Mouse (Mus musculus): ENCODE measurements around the gene Idh3a. TPM values are rescaled to one million over a fixed set of nuclear protein-coding genes. Genes with fewer than 3 reads are reported as not detected.

Gene Idh3a
- total and polyA plus RNA-seq, 2 experiments from 2014 or later = 407 to 840 TPM

DNA sequence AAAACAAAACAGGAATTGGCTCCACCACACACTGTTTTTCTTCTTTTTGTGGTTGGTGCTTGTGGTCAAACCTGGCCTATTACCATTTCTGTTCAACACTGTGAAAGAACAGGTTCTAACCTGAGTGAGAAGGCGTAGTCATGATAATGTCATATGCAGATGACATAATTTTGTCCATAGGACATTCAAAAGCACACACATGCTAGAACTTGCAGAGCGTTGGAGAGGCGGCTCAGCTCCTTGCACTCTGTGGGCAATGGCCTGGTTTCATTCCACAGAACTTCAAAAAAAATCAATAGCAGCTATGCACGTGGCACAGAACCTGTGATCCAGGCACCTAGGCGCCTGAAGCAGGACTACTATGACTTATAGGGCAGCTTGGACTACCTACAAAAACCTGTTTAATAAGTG is 26.7 kb downstream of the Idh3a start:
- no peak overlapping the region for H3K9ac ChIP-seq (replicated peaks; ENCODE audit: low read depth, low read length)

DNA sequence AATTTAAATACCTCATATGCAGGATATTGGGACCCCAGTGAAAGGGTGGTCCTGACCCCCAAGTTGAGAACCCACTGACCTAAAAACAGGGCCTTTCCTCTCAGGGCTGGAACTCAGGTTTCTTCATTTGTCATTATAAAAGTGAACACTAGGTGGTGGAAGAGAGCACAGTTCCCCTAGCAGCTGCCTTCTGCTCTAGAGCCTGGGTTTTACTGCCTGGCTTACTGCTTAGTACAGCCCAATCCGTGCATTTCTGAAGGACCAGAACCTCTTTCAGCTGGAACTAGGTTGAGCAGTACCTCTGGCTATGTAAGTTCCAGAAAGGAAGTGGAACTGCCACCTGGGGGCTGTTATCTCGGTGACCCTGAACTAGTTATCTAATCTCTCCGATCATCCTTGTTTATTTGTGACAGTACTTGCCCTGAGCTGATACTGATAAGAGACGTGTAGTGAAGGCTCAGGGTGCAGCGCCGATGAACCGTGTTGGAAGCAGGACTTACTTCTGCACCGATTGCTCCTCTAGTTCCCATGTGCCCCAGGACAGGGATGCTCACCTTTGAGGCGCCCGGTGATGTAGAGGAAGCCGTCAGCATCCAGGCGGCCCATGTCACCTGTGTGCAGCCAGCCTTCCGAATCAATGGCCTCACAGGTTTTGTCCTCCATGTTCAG is 28.2 kb downstream of the Idh3a start:
- TF ChIP-seq EP300 (IDR thresholded peaks at IDR 0.05; ENCODE audit: low read depth) (no peak), CTCF (IDR thresholded peaks at IDR 0.05; ENCODE audit: low read depth) (peak; percentile 68)
- DNase-seq (ENCODE audit: low spot score) = peak; percentile 33
- H3K4me3 ChIP-seq (ENCODE audit: low read depth, low read length) = no peak overlapping the region
- no peaks in the 10 kb centered on the region for H3K27me3 ChIP-seq (ENCODE audit: control insufficient read depth, insufficient read depth, low read length)
- H3K4me1 ChIP-seq (ENCODE audit: control insufficient read depth, insufficient read depth) = no peaks in the 10 kb centered on the region
- 51% methylated on average over 13 of the region's 13 CpGs for WGBS
- no peaks in the 10 kb centered on the region for H3K36me3 ChIP-seq (replicated peaks; ENCODE audit: control insufficient read depth, insufficient read depth, low read length)
- H3K4me2 ChIP-seq (ENCODE audit: low read depth, low read length) = no peak overlapping the region
- no peak overlapping the region for H3K27ac ChIP-seq (ENCODE audit: low read depth)
- H3K9me3 ChIP-seq (replicated peaks; ENCODE audit: control insufficient read depth, low read length) = no peaks in the 10 kb centered on the region
- H3K9ac ChIP-seq (replicated peaks; ENCODE audit: low read depth, low read length) = no peak overlapping the region
- peak; percentile 41 for ATAC-seq (ENCODE audit: insufficient read depth, low read depth)

More for the DNA sequence above, 26.7 kb downstream of the Idh3a start:
- Histone ChIP-seq H3K4me2 (ENCODE audit: low read depth, low read length) (no peak overlapping the region), H3K27me3 (ENCODE audit: control insufficient read depth, insufficient read depth, low read length) (no peaks in the 10 kb centered on the region), H3K4me3 (ENCODE audit: low read depth, low read length) (no peak overlapping the region), H3K36me3 (replicated peaks; ENCODE audit: control insufficient read depth, insufficient read depth, low read length) (no peaks in the 10 kb centered on the region), H3K4me1 (ENCODE audit: control insufficient read depth, insufficient read depth) (no peaks in the 10 kb centered on the region), H3K27ac (ENCODE audit: low read depth) (no peak overlapping the region), H3K9me3 (replicated peaks; ENCODE audit: control insufficient read depth, low read length) (no peaks in the 10 kb centered on the region)
- no peak for ATAC-seq (ENCODE audit: insufficient read depth, low read depth)
- no peak for TF ChIP-seq CTCF (IDR thresholded peaks at IDR 0.05; ENCODE audit: low read depth)
- no peak for TF ChIP-seq EP300 (IDR thresholded peaks at IDR 0.05; ENCODE audit: low read depth)
- DNase-seq (ENCODE audit: low spot score) = no peak
- WGBS = 71% methylated on average over 5 of the region's 5 CpGs

DNA sequence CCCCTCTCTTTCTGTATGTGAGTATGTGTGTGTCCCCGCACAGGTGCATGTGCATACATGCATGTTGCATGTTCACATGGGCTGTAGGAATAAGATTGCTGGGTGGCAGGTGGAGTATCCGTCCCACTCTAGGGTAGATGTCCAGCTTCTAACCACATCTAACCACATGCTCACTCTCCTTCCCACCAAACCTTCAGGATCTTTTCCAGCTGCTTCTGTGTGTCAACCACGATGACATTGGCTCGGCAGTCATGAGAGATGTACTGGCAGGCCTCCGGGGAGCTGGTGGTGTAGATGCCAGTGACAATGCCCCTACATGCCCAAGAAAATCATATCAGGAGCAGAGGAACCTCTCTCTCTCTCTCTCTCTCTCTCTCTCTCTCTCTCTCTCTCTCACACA is 41.1 kb downstream of the Idh3a start:
- no peaks in the 10 kb centered on the region for H3K27me3 ChIP-seq (ENCODE audit: control insufficient read depth, insufficient read depth, low read length)
- TF ChIP-seq EP300 (IDR thresholded peaks at IDR 0.05; ENCODE audit: low read depth) (no peak), CTCF (IDR thresholded peaks at IDR 0.05; ENCODE audit: low read depth) (no peak)
- WGBS = 85% methylated on average over 5 of the region's 5 CpGs
- no peak overlapping the region for H3K27ac ChIP-seq (ENCODE audit: low read depth)
- no peak overlapping the region for H3K4me3 ChIP-seq (ENCODE audit: low read depth, low read length)
- H3K36me3 ChIP-seq (replicated peaks; ENCODE audit: control insufficient read depth, insufficient read depth, low read length) = no peaks in the 10 kb centered on the region
- no peak overlapping the region for H3K4me2 ChIP-seq (ENCODE audit: low read depth, low read length)
- DNase-seq (ENCODE audit: low spot score) (no peak), ATAC-seq (ENCODE audit: insufficient read depth, low read depth) (no peak)
- no peak overlapping the region for H3K9ac ChIP-seq (replicated peaks; ENCODE audit: low read depth, low read length)
- no peaks in the 10 kb centered on the region for H3K4me1 ChIP-seq (ENCODE audit: control insufficient read depth, insufficient read depth)
- H3K9me3 ChIP-seq (replicated peaks; ENCODE audit: control insufficient read depth, low read length) = no peaks in the 10 kb centered on the region

DNA sequence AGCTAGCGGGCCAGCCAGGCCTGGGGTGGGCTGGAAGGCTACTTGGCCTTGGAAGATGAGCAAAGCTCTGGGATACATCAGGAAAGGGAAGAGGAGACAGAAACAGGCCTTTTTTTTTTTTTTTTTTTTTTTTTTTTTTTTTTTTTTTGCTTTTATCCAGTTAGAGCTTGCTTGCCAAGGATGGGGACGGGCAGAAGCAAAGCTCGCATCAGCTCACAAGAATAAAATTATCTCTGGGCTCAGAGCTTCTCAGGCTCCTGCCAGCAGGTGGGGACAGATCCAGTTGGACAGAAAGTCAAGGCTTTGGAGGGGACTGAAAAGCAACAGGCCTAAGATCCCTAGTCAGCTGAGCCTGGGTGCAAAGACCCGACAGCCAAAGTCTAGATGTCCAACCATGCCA is 42.6 kb downstream of the Idh3a start:
- no peak for DNase-seq (ENCODE audit: low spot score)
- Histone ChIP-seq H3K36me3 (replicated peaks; ENCODE audit: control insufficient read depth, insufficient read depth, low read length) (no peaks in the 10 kb centered on the region), H3K27ac (ENCODE audit: low read depth) (no peak overlapping the region), H3K4me2 (ENCODE audit: low read depth, low read length) (no peak overlapping the region), H3K4me3 (ENCODE audit: low read depth, low read length) (no peak overlapping the region), H3K4me1 (ENCODE audit: control insufficient read depth, insufficient read depth) (no peaks in the 10 kb centered on the region), H3K27me3 (ENCODE audit: control insufficient read depth, insufficient read depth, low read length) (no peaks in the 10 kb centered on the region), H3K9ac (replicated peaks; ENCODE audit: low read depth, low read length) (no peak overlapping the region), H3K9me3 (replicated peaks; ENCODE audit: control insufficient read depth, low read length) (no peaks in the 10 kb centered on the region)
- no peak for ATAC-seq (ENCODE audit: insufficient read depth, low read depth)
- WGBS = 80% methylated on average over 4 of the region's 4 CpGs
- TF ChIP-seq CTCF (IDR thresholded peaks at IDR 0.05; ENCODE audit: low read depth) (no peak), EP300 (IDR thresholded peaks at IDR 0.05; ENCODE audit: low read depth) (no peak)

- no peaks in the 10 kb centered on the region for H3K27me3 ChIP-seq (ENCODE audit: control insufficient read depth, insufficient read depth, low read length)
- ATAC-seq (ENCODE audit: insufficient read depth, low read depth) (no peak), DNase-seq (ENCODE audit: low spot score) (no peak)
- no peak; the same call in 1 of the 2 replicates for TF ChIP-seq CTCF (IDR thresholded peaks at IDR 0.05; ENCODE audit: low read depth)
- no peak for TF ChIP-seq EP300 (IDR thresholded peaks at IDR 0.05; ENCODE audit: low read depth)
- H3K4me1 ChIP-seq (ENCODE audit: control insufficient read depth, insufficient read depth) = peaks cover 7% of the 10 kb centered on the region; the same call in 1 of the 2 replicates
- no peaks in the 10 kb centered on the region for H3K36me3 ChIP-seq (replicated peaks; ENCODE audit: control insufficient read depth, insufficient read depth, low read length)
- no peak overlapping the region for H3K9ac ChIP-seq (replicated peaks; ENCODE audit: low read depth, low read length)
- H3K4me3 ChIP-seq (ENCODE audit: low read depth, low read length) = no peak overlapping the region
- WGBS = 75% methylated on average over 5 of the region's 5 CpGs
- no peak overlapping the region for H3K4me2 ChIP-seq (ENCODE audit: low read depth, low read length)
- H3K27ac ChIP-seq (ENCODE audit: low read depth) = no peak overlapping the region
- H3K9me3 ChIP-seq (replicated peaks; ENCODE audit: control insufficient read depth, low read length) = no peaks in the 10 kb centered on the region
Observed at GRCm38 (mm10) chr9:54629613-54630261, 43.6 kb downstream of the Idh3a start.
